Mouse (Mus musculus): ENCODE measurements around the gene Grik4. TPM values are rescaled to one million over a fixed set of nuclear protein-coding genes. Genes with fewer than 3 reads are reported as not detected.

Gene Grik4
- total RNA-seq, 2 experiments from 2014 or later = 13.4 to 14.5 TPM

DNA sequence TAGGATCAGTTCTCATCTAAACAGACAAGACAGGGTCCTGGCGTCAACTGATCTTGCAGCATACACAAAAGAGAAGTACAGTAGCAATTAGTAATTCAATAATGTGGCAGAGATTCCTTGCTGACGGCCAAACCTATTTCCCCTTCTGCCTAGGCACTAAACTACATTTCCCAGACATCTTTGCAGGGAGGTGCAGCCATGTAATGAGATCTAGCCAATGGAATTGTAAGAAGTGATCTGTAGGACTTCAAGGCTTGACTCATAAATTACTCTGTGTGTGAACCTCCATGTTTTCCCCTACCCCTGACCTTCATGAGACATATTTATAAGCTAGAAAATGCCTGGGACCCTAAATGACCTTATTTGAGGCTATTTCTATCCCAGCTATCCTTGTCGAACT is 296.7 kb downstream of the Grik4 start:
- DNase-seq (ENCODE audit: extremely low spot score in 1 of 2, low spot score in 2 of 2) = no peak
- intact Hi-C loops (cut with DNase I) = no loop called here

DNA sequence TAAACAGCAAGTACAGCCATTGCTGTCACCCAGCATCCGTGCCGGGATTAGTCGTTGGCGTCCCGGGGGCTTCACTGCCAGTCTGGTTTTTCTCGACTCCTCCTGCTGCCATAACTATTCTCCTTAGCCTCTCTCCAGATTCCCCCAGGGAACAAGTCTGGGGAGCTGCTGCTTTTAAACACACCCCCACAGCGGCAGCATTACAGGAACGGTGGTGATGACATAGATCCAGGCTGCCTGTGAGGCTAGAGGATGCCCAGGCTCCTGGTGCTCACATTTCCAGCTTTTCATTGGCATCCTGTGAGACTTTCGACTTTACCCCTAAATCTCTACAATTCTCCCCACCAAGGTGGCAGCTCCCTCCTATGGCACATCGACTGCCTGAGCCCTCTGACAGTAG is 297.5 kb downstream of the Grik4 start:
- DNase-seq (ENCODE audit: extremely low spot score in 1 of 2, low spot score in 2 of 2) = no peak

DNA sequence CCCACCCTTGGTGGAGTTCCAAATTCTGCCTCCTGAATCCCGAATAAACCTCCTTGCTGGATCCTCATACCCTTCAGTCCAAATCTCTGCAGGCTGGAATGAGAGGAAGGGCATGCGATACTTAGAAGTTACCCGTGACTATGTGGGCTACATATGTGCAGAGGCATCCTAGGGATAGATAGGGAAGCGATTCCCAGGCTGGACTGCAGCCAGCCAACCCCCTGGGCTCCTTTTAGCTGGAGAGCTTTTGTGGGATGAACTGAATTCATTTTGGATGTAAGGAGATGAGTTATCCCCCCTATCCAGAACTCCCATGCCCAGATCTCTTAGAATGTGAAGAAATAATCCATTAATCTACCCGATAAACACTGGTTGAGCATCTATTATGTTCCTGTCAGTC is 299.1 kb downstream of the Grik4 start:
- intact Hi-C loops (cut with DNase I) = no loop called here
- DNase-seq (ENCODE audit: extremely low spot score in 1 of 2, low spot score in 2 of 2) = no peak

More for the DNA sequence above, 297.5 kb downstream of the Grik4 start:
- intact Hi-C loops (cut with DNase I) = no loop called here

DNA sequence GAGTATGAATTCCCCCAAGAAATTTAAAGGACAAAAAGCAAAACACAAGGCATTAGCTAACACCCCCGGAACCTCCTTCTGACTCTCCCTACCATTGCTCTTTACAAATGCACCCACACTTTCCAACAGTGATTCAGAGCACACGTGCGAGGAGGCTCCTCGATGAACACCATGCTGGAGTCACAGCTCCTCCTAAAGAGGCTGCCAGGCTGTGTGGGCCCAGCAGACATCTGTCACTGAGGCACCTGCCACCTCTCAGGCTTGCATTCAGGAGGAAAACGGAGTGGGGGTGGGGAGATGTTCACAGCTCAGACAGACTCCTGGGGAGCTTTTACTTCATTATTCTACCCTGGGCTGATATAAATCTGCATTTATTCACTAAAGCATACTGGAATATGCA is 301.5 kb downstream of the Grik4 start:
- DNase-seq (ENCODE audit: extremely low spot score in 1 of 2, low spot score in 2 of 2) = peak; percentile 56 to 60
- intact Hi-C loops (cut with DNase I) = no loop called here

DNA sequence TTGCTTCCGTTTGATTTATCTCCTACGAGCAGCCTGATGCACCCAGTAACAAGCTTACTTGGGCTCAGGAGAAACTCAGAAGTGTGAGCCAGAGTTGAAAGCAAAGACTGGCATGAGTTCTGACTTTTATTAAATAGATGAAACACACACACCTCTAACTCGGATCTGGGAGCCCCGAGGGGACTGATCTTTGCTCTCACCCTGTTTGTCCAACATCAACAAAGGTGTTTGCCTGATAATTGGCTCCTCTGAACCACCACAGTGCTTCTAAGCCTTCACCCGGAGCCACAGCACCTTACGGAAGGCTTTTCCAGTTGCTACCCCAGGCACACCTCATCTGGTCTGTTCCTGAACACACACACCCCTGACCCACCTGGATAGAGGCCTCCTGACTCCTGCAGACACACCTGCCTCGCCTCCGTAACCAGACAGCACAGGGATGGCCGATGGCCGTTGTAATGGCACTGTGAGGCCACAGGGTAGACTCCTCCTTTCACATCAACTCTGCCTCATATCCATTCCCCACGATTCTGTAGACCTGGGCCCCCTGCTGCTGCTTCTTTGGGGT is 302.7 kb downstream of the Grik4 start:
- intact Hi-C loops (cut with DNase I) = no loop called here

DNA sequence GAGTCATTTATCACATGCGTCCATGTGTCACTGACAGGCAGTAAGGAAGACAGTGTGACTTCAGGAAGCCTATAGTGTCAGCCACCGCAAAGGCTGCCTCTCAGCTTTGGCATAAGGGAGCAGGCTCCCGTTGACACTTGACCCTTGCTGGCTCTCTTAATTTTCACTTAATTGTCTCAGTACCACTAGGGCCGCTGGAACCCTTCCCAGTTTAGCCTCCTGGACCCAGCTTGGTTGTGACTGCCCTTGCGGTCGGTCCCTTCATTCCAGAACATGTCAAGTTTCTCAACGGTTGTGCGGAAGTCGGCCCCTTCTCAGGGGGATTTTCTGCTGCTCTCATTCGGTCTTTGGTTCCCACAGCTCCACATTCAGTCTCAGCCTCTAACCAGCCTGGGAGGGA is 307.8 kb downstream of the Grik4 start:
- intact Hi-C loops (cut with DNase I) = no loop called here
- no peak for DNase-seq (ENCODE audit: extremely low spot score in 1 of 2, low spot score in 2 of 2)

More for the DNA sequence above, 302.7 kb downstream of the Grik4 start:
- no peak for DNase-seq (ENCODE audit: extremely low spot score in 1 of 2, low spot score in 2 of 2)

DNA sequence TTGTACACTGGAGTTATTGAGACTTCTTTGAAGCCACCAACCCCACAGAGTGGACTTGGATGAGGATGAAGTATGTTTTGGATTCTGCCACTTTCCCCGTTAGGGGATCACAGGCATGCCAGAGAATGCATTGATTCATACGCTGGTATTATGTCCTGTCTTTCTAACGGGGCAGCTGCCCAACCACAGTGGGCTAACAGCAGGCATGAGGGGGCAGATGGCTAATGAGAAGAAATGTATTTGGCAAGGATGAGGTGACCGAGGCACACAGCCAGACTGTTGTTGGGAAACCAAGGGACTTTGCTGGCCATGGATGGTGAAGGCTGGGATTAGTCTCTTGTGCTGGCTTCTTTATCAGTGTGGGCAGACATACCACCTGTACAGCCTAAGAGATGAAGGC is 312.8 kb downstream of the Grik4 start:
- intact Hi-C loops (cut with DNase I) = no loop called here
- DNase-seq (ENCODE audit: extremely low spot score in 1 of 2, low spot score in 2 of 2) = no peak

DNA sequence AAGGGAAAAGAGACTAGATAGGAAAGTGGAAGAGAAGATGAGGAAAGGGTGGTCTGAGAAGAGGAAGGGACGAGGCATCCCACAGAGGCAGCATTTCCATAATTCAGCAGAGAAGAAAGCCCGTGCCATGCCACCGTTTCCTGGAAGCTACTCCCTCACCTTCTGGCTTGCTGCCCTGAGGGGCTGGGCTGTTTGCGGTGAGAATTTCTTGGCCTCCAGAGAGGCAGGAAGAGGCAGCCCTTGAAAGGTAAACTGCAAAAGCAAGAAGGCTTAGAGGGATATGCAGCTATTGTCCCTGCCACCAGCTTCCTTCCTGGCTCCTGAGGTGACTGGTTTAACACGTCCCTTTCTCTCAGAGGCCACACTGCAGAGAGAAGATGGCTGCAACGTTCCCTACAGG is 316.7 kb downstream of the Grik4 start:
- no peak for DNase-seq (ENCODE audit: extremely low spot score in 1 of 2, low spot score in 2 of 2)
- intact Hi-C loops (cut with DNase I) = no loop called here

DNA sequence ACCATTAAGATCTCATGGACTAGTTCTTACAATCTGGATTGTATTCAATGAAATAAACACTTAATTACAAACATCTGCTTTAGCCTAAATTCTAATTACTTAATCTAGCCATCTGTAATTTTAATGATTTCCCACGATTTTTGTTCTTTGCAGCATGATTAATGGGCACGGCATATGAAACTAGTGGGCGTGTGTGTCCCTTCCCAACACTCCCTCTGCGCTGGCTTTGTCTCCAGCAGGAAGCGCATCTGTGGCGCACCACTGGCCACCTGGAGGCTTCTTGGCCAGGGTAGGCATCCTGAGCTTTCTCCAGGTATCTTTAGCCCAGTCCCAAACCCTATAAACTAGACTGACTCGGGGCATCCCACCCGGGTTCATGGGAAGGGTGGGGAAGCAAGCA is 317.1 kb downstream of the Grik4 start:
- intact Hi-C loops (cut with DNase I) = no loop called here
- no peak for DNase-seq (ENCODE audit: extremely low spot score in 1 of 2, low spot score in 2 of 2)

DNA sequence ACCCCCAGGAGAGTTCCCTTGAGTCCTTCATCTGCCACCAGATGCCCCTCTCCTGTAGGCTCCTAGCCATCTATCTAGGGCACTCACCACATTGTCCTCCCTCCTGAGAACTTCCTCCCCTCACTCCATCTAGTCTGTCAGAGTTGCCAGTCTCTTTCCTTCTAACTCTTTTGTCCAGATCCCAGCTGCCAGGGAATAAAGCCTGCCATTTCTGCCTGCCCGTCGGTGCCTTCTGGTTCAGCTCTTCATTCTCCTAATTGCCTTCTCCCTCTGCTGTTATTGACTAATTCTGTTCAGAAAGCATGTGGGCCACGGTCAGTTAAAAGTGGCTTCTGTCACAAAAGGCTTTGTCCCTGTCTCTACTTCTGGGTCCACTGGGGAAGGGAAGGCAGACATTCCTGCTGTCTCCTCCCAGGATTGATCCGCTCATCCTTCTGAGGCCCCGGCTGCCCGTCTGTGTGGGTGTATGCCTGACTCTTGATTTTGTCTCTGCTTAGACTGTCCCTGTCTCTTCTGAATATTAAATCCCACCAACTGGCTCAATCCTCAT is 318.0 kb downstream of the Grik4 start:
- no peak for DNase-seq (ENCODE audit: extremely low spot score in 1 of 2, low spot score in 2 of 2)
- intact Hi-C loops (cut with DNase I) = no loop called here

DNA sequence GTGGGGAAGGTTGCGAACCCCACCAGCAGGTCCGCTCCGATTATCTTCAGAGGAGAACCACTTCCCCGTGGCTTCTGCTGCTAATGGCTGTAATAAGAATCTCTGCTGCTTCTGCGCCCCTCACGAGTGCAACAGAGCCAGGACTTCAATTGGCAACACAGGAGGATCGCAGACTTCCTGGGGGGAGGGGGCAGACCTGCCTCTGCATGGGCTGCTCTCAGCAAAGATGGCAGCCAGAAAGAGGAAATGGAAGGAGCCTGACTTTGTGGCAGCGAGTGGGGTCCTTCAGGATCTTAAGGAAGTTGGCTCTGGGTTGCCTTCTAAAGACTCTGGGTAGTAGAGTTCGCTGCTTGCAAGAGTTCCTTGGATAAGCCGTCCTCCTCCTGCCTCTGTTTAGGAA is 329.9 kb downstream of the Grik4 start:
- intact Hi-C loops (cut with DNase I) = no loop called here
- DNase-seq (ENCODE audit: extremely low spot score in 1 of 2, low spot score in 2 of 2) = no peak

DNA sequence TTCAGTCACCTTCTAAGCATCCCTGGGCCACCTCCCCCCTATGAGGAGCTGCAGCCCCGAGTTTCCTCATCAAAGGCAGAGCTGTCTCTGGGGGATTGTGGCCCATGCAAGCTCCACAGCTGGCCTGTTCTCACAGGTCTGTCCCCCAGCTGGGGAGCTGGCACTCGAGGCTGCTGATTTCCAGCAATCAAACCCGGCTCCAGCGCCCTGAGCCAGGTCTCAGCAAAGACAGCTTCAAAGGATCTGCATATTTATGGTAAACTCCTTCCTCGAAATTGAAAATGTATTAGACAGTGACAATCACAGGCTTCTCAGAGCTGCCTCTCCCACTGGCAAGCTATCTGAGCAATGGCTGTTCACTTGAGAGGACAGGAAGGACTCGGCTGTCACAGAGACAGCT is 330.5 kb downstream of the Grik4 start:
- DNase-seq (ENCODE audit: extremely low spot score in 1 of 2, low spot score in 2 of 2) = peak in 1 of 2 experiments; percentile 48
- intact Hi-C loops (cut with DNase I) = no loop called here

DNA sequence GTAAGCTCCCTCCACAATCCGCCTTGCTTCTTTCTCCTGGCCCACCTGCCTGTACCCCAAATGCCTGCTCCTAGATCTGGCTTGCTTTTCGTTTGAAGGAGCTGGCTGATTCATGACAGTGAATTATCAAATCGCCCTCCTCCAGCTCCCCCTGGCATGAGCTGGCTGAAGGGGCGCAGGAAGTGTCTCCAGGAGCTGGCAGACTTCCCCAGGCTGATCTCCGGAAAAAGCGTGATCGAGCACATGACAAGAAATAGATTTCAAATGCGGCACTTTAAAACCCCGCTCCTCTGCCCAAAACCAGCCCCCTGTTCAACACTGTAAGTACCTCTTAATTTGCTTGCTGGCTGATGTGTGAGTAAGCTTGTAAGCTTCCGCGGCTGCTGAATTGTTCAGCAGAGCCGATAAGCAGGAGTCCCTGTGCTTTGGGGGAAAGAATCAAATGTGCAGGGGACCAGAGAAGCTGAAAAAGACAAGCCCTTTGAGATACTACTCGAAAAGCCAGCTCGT is 331.8 kb downstream of the Grik4 start:
- intact Hi-C loops (cut with DNase I) = no loop called here
- DNase-seq (ENCODE audit: extremely low spot score in 1 of 2, low spot score in 2 of 2) = no peak

DNA sequence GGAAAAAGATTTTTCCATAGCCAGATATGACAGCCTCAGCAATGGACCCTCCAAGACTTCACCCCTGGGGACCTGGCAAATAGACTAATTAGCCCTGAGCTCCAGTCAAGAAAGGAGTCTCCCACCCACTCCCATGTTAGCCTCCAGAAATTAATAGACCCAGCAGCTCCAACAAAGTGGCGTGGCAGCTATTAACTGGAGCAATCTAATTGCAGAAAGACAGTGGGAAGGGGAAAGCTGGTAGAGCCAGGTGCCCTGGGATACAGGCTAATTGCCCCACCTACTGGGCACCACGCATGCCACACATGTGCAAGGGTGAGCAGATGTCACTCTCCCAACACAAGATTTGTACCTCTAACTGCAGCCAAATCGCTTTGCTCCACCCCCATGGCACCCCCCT is 342.8 kb downstream of the Grik4 start:
- intact Hi-C loops (cut with DNase I) = no loop called here
- DNase-seq (ENCODE audit: extremely low spot score in 1 of 2, low spot score in 2 of 2) = no peak

DNA sequence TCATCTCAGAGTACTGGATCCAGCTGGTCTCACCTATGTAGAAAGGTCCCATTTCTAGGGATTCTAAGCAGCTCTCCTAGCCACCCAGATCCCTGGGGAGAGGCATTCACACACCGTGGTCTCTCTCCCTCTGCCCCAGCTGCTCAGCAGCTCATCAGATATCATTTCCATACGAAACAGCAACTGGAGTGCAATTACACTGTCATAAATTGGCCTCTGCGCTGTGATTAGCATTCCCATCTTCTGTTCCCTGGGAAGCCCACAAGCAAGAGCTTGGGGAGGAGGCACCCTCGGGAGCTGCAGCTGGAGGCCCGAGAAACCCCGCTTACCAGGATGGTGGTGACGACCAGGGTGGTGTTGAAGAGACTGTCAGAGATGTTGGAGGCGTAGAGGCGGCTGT is 346.8 kb downstream of the Grik4 start:
- DNase-seq (ENCODE audit: extremely low spot score in 1 of 2, low spot score in 2 of 2) = no peak
- intact Hi-C loops (cut with DNase I) = no loop called here

DNA sequence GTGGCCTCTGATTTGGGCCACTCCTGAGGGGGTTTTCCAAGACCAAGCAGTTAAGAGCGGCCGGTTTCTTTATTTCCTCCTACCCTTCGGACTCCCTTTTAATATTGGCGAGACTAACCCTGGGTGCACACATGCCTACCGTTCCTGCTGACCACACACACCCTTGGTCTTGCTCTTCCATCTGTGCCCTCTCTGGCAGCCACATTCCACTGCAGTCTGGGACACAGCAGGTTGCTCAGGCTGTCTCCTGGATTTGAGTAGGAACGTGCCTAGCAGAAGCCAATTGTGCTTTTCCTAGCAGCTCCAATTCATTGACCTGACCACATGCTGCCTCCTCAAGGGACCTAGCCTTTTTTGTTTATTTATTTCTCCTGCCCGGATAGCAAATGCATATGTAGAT is 365.8 kb downstream of the Grik4 start:
- no peak for DNase-seq (ENCODE audit: extremely low spot score in 1 of 2, low spot score in 2 of 2)
- intact Hi-C loops (cut with DNase I) = no loop called here

DNA sequence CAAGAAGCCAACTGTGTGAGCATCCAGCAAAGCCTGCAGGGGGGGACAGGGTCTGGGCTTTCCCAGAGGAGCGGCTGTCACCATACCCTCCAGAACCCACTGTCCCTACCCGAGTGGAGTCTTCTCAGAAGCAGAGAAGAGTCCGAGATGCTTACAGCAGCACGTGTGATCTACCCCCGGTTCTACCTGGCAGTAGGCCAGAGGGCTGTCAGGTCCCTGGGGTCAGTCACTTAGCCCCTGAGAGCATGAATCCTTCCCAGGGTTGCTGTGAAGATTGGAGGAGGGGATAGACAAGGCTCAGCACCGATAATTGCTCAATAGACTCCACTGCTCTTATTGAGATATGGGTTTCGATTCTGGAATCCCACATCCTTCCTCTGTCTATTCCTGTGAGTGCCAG is 366.2 kb downstream of the Grik4 start:
- intact Hi-C loops (cut with DNase I) = no loop called here
- DNase-seq (ENCODE audit: extremely low spot score in 1 of 2, low spot score in 2 of 2) = no peak

DNA sequence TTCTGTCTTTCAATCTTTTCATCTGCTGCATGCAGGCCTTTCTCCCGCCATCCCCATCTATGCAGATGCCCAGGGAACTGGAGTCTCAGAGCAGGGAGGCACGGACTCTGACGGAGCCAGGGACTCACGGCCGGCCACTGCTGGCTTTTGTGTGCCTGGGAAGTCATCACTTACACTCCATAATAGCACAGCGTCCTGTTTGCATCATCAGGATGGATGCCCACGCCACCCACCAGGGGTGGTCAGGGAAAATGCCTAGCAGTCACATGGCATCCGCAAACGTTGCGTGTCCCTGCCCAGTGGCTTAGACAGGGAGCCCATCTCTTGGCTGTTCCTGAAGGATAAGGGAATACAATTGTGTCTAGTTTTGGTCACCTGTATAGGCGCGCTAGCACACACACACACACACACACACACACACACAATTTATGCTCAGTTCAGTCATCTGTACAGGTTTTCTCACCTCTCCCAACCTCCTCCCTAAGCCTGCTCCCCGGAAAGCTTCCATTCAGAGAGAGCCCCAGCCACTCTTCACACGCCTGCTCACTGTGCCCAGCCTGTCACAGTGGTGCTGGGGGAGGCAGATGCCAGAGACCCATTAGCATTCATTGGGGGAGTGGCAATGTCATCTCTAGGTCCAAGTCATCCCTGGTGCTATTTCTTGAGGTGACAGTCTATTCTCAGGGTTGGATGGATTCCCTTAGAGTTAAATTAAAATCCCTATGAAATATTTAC is 370.5 kb downstream of the Grik4 start:
- intact Hi-C loops (cut with DNase I) = no loop called here

DNA sequence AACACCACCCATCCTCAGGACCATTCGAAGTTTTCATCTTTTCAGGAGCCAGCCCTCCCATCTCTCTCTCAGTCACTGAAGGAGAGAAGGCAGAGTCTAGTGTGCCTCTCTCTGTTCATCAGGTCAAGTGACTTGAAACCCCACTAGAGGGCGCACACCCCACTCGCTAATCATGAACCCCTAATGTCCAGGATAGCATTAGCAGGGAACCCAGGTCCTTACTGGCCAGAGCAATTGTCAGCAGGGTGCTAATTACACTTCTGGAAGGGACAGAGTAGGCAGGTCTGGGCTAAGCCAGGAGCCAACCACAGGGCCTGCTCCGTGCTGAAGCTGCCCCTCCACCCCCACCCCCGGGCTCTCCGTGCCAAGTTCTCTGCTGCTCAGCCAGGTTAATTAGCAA is 371.1 kb downstream of the Grik4 start:
- intact Hi-C loops (cut with DNase I) = no loop called here
- DNase-seq (ENCODE audit: extremely low spot score in 1 of 2, low spot score in 2 of 2) = peak; percentile 58 to 71

More for the DNA sequence above, 370.5 kb downstream of the Grik4 start:
- no peak for DNase-seq (ENCODE audit: extremely low spot score in 1 of 2, low spot score in 2 of 2)

DNA sequence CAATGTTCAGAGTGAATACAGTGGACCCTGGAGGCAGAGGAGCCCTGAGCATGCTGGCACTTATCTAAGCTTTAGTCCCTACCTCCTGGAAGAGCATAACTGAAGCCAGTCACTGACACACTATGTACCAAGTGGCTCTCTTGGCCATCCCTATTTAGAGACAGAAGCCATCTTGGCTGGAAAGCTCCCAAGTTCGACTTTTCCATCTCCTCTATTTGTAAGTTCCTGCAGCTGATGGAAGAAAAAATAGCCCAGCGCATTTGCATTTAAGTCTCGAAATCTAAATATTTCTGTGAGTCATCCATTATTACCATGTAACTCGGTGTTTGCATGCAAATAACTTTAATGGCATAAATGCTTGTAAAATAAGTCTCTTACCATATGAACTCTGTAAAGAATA is 378.4 kb downstream of the Grik4 start:
- peak in 1 of 2 experiments; percentile 24 for DNase-seq (ENCODE audit: extremely low spot score in 1 of 2, low spot score in 2 of 2)
- intact Hi-C loops (cut with DNase I) = no loop called here
